30 mouse cellular contexts compared by ENCODE assay signal in the genomic region with DNA sequence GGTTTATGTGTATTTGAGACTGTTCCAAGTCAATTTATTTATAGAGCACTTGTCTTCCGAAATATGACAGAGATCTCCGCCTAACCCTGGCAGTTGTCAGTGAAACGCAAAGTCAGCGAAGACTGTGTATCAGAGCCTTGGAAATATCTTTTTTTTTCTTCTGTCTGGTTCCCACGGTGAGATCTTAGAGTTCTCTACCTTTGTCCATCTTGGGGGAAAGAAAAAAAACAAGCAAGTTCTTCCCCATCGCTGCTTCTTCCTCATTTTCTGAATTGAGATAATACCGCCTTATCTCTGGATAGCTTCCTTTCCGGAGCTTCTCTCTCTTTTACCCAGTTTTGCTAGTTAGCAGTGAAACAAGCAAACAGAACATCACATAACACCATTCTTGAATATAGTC. TPM values are rescaled to one million over a fixed set of nuclear protein-coding genes. Genes with fewer than 3 reads are reported as not detected.
DNase-seq lines count a peak whose midpoint lies in the region; ATAC-seq lines count a peak whose summit lies in the region.
"Had no signal": no experiment of that assay in that cellular context is flagged by ENCODE, and none has a peak within 500 bp of the region (broad histone marks: within the 10 kb centered on the region; RNA-seq: fewer than 3 reads in every experiment).

No protein-coding gene starts in this region.

- 18% methylated on average over 8 of the region's 8 CpGs for WGBS in liver, embryonic 13.5 days (ENCODE audit: insufficient replicate concordance)
- WGBS in liver, embryonic 16.5 days (ENCODE audit: insufficient replicate concordance), result 20% methylated on average over 8 of the region's 8 CpGs
- WGBS in midbrain, embryonic 15.5 days, result 88% methylated on average over 8 of the region's 8 CpGs

- H3K9me3 ChIP-seq in liver, embryonic 13.5 days (replicated peaks), result no peaks in the 10 kb centered on the region
- H3K9me3 ChIP-seq in liver, embryonic 16.5 days (replicated peaks; ENCODE audit: control insufficient read depth, low read length), result no peaks in the 10 kb centered on the region
- H3K9me3 ChIP-seq in midbrain, embryonic 15.5 days, result no peaks in the 10 kb centered on the region
- H3K9me3 ChIP-seq: embryonic facial prominence, embryonic 12.5 days; embryonic facial prominence, embryonic 15.5 days; forebrain, embryonic 12.5 days; forebrain, embryonic 15.5 days; heart, embryonic 10.5 days; heart, embryonic 13.5 days; hindbrain, embryonic 13.5 days; intestine, embryonic 15.5 days had no signal

- no peaks in the 10 kb centered on the region for H3K36me3 ChIP-seq in liver, embryonic 13.5 days
- peaks cover 3% of the 10 kb centered on the region; the same call in 1 of the 2 replicates for H3K36me3 ChIP-seq in liver, embryonic 16.5 days (ENCODE audit: control insufficient read depth, insufficient read depth)
- H3K36me3 ChIP-seq in midbrain, embryonic 15.5 days (replicated peaks), result no peaks in the 10 kb centered on the region
- H3K36me3 ChIP-seq: embryonic facial prominence, embryonic 12.5 days; embryonic facial prominence, embryonic 15.5 days; forebrain, embryonic 12.5 days; forebrain, embryonic 15.5 days; heart, embryonic 10.5 days; hindbrain, embryonic 13.5 days; intestine, embryonic 15.5 days had no signal

- H3K27me3 ChIP-seq in liver, embryonic 13.5 days, result 0 out of 2 replicates have a peak, but pooled peaks cover 5% of the 10 kb centered on the region
- no peaks in the 10 kb centered on the region for H3K27me3 ChIP-seq in liver, embryonic 16.5 days (ENCODE audit: control insufficient read depth, insufficient read depth, low read depth, low read length)
- H3K27me3 ChIP-seq in midbrain, embryonic 15.5 days (replicated peaks), result no peaks in the 10 kb centered on the region
- H3K27me3 ChIP-seq: embryonic facial prominence, embryonic 12.5 days; embryonic facial prominence, embryonic 15.5 days; forebrain, embryonic 12.5 days; forebrain, embryonic 15.5 days; heart, embryonic 13.5 days; hindbrain, embryonic 13.5 days; intestine, embryonic 15.5 days; Patski had no signal

- no peak for ATAC-seq in liver, embryonic 13.5 days (ENCODE audit: low read depth)
- no peak for ATAC-seq in liver, embryonic 16.5 days (ENCODE audit: low read depth)
- ATAC-seq in midbrain, embryonic 15.5 days (replicated peaks), result no peak
- ATAC-seq: CD4-positive, CD25-positive, alpha-beta regulatory T cell, adult 4 months; forebrain, embryonic 15.5 days; hindbrain, embryonic 16.5 days; intestine, embryonic 15.5 days; Patski had no signal

- no peak overlapping the region for H3K9ac ChIP-seq in liver, embryonic 13.5 days
- no peak overlapping the region for H3K9ac ChIP-seq in liver, embryonic 16.5 days (ENCODE audit: low read depth, low read length)
- no peak overlapping the region for H3K9ac ChIP-seq in midbrain, embryonic 15.5 days
- H3K9ac ChIP-seq: embryonic facial prominence, embryonic 12.5 days; embryonic facial prominence, embryonic 15.5 days; forebrain, embryonic 12.5 days; forebrain, embryonic 15.5 days; heart, embryonic 13.5 days; hindbrain, embryonic 13.5 days; intestine, embryonic 15.5 days had no signal

- H3K27ac ChIP-seq in liver, embryonic 13.5 days, result no peak overlapping the region
- no peak overlapping the region for H3K27ac ChIP-seq in liver, embryonic 16.5 days (ENCODE audit: low read length)
- H3K27ac ChIP-seq in midbrain, embryonic 15.5 days, result no peak overlapping the region
- H3K27ac ChIP-seq: embryonic facial prominence, embryonic 12.5 days; embryonic facial prominence, embryonic 15.5 days; forebrain, embryonic 12.5 days; forebrain, embryonic 15.5 days; heart, embryonic 10.5 days; heart, embryonic 13.5 days; intestine, embryonic 15.5 days had no signal

- H3K4me3 ChIP-seq in liver, embryonic 13.5 days (replicated peaks), result 0 out of 2 replicates have a peak overlapping the region, but pooled peaks have one; percentile 4
- H3K4me3 ChIP-seq in liver, embryonic 16.5 days (ENCODE audit: low read depth, low read length), result no peak overlapping the region
- H3K4me3 ChIP-seq in midbrain, embryonic 15.5 days, result no peak overlapping the region
- H3K4me3 ChIP-seq: embryonic facial prominence, embryonic 12.5 days; embryonic facial prominence, embryonic 15.5 days; erythroblast, embryonic 14.5 days; forebrain, embryonic 12.5 days; forebrain, embryonic 15.5 days; heart, embryonic 10.5 days; heart, embryonic 13.5 days; hindbrain, embryonic 13.5 days; intestine, embryonic 15.5 days had no signal

- DNase-seq in 416B (ENCODE audit: low read depth) (peak; percentile 63), MEL-GATA-1-ER (ENCODE audit: extremely low read depth, low read depth) (peak; percentile 86)
- DNase-seq in liver, embryonic 13.5 days, result no peak
- no peak for DNase-seq in adrenal gland, postnatal 36 days
- no peak for DNase-seq in heart, adult 8-10 months (ENCODE audit: low spot score)
- DNase-seq: adrenal gland, postnatal 10 days; cerebellum, adult 11 months; cerebellum, adult 2 months; cerebellum, postnatal 14 days; gastrocnemius, postnatal 25 days; heart, adult 18-20 months; heart, postnatal 14 days had no signal

- peak overlapping the region; percentile 27 for H3K4me2 ChIP-seq in liver, embryonic 13.5 days
- 0 out of 2 replicates have a peak overlapping the region, but pooled peaks have one; percentile 25 for H3K4me2 ChIP-seq in liver, embryonic 16.5 days (ENCODE audit: low read depth, low read length)
- H3K4me2 ChIP-seq in midbrain, embryonic 15.5 days, result no peak overlapping the region
- H3K4me2 ChIP-seq: embryonic facial prominence, embryonic 12.5 days; embryonic facial prominence, embryonic 15.5 days; forebrain, embryonic 12.5 days; forebrain, embryonic 15.5 days; heart, embryonic 13.5 days; hindbrain, embryonic 13.5 days; intestine, embryonic 15.5 days had no signal

- H3K4me1 ChIP-seq in liver, embryonic 13.5 days (replicated peaks), result peaks cover 38% of the 10 kb centered on the region
- peaks cover 18% of the 10 kb centered on the region for H3K4me1 ChIP-seq in liver, embryonic 16.5 days (ENCODE audit: control insufficient read depth, low read depth, low read length)
- peaks cover 17% of the 10 kb centered on the region for H3K4me1 ChIP-seq in midbrain, embryonic 15.5 days

RNA-seq across cellular contexts. Expression of a gene that starts 2.1 kb away (rescaled TPM):
- polyA plus RNA-seq in liver, embryonic 13.5 days (2015; fragmentation: Nextera tagmentation; extraction: Ambion mirVana), result 415 and 484 TPM in 2 replicates
- 332 and 366 TPM in 2 replicates for polyA plus RNA-seq in liver, embryonic 16.5 days (2015; fragmentation: Nextera tagmentation; extraction: Ambion mirVana)
- total RNA-seq in adrenal gland, postnatal 36 days (2021), result 100 to 1,000 TPM; 420 to 539 TPM
- total RNA-seq in heart, adult 8-10 months (2022), result 100 to 1,000 TPM; 143 to 158 (median 147) TPM
- polyA plus RNA-seq in midbrain, embryonic 15.5 days (2015; fragmentation: Nextera tagmentation; extraction: Ambion mirVana), result 1,861 and 1,975 TPM in 2 replicates

RNA-seq across cellular contexts. Expression of a gene that starts 21.3 kb away (rescaled TPM):
- polyA plus RNA-seq in liver, embryonic 13.5 days (2015; fragmentation: Nextera tagmentation; extraction: Ambion mirVana), result not detected in 2 replicates
- polyA plus RNA-seq in liver, embryonic 16.5 days (2015; fragmentation: Nextera tagmentation; extraction: Ambion mirVana), result not detected in 2 replicates
- total RNA-seq in adrenal gland, postnatal 36 days (2021), result not detected
- total RNA-seq in heart, adult 8-10 months (2022), result not detected
- polyA plus RNA-seq in midbrain, embryonic 15.5 days (2015; fragmentation: Nextera tagmentation; extraction: Ambion mirVana), result 0.42 and 0.54 TPM in 2 replicates
- total RNA-seq: adrenal gland, adult 18-20 months; adrenal gland, postnatal 10 days; gastrocnemius, adult 8-10 months; gastrocnemius, postnatal 25 days; heart, adult 18-20 months; heart, postnatal 14 days had no signal
- polyA plus RNA-seq: C2C12; CD4-positive, CD25-positive, alpha-beta regulatory T cell, adult 4 months; cerebellum, adult 2 months; embryonic facial prominence, embryonic 12.5 days; embryonic facial prominence, embryonic 15.5 days; erythroblast, embryonic 14.5 days; forebrain, embryonic 12.5 days; forebrain, embryonic 15.5 days; heart, embryonic 10.5 days; heart, embryonic 16.5 days; hindbrain, embryonic 13.5 days; intestine, embryonic 15.5 days; Patski had no signal

Comparison
In these comparisons a context has a peak if more than half of its experiments do, and no peak if none do; other contexts are left out.
1. DNase-seq: peak in 416B (single experiment) and MEL-GATA-1-ER (single experiment); none in liver, embryonic 13.5 days (single experiment), adrenal gland, postnatal 36 days (0 of 2) and heart, adult 8-10 months (single experiment).